Mouse (Mus musculus): Measurements from ENCODE around the gene Fgfr1op. TPM values are rescaled to one million over a fixed set of nuclear protein-coding genes. Genes with fewer than 3 reads are reported as not detected.

Gene Fgfr1op
- polyA plus RNA-seq, 1 experiment from 2014 or later = 41.4 TPM

GRCm38 (mm10) chr17:8225166-8225565, 59.9 kb downstream of the Fgfr1op start:
- no peak overlapping the region for H3K4me3 ChIP-seq (ENCODE audit: low read depth, low read length)
- no peak overlapping the region for H3K27ac ChIP-seq (ENCODE audit: low read length)
- H3K4me1 ChIP-seq (ENCODE audit: control insufficient read depth, insufficient read depth, low read length) = 0 out of 2 replicates have a peak, but pooled peaks cover 4% of the 10 kb centered on the region
- H3K27me3 ChIP-seq (ENCODE audit: control insufficient read depth, insufficient read depth, low read length) = no peaks in the 10 kb centered on the region
- no peaks in the 10 kb centered on the region for H3K9me3 ChIP-seq (ENCODE audit: control insufficient read depth, low read depth, low read length)
- no peak for ATAC-seq (ENCODE audit: insufficient number of reproducible peaks, insufficient read depth, low FRiP score, low read depth)
- H3K4me2 ChIP-seq (replicated peaks; ENCODE audit: low read depth, low read length) = no peak overlapping the region
- no peaks in the 10 kb centered on the region for H3K36me3 ChIP-seq (ENCODE audit: control insufficient read depth, insufficient read depth, low read length)
- WGBS = 95% methylated on average over 2 of the region's 2 CpGs
- H3K9ac ChIP-seq (replicated peaks; ENCODE audit: low read depth, low read length) = no peak overlapping the region

- no peak overlapping the region for H3K9ac ChIP-seq (replicated peaks; ENCODE audit: low read depth, low read length)
- no peak overlapping the region for H3K4me2 ChIP-seq (replicated peaks; ENCODE audit: low read depth, low read length)
- no peaks in the 10 kb centered on the region for H3K36me3 ChIP-seq (ENCODE audit: control insufficient read depth, insufficient read depth, low read length)
- H3K9me3 ChIP-seq (ENCODE audit: control insufficient read depth, low read depth, low read length) = no peaks in the 10 kb centered on the region
- ATAC-seq (ENCODE audit: insufficient number of reproducible peaks, insufficient read depth, low FRiP score, low read depth) = no peak
- 77% methylated on average over 4 of the region's 4 CpGs for WGBS
- no peaks in the 10 kb centered on the region for H3K27me3 ChIP-seq (ENCODE audit: control insufficient read depth, insufficient read depth, low read length)
- H3K27ac ChIP-seq (ENCODE audit: low read length) = no peak overlapping the region
- no peak overlapping the region for H3K4me3 ChIP-seq (ENCODE audit: low read depth, low read length)
- 0 out of 2 replicates have a peak, but pooled peaks cover 4% of the 10 kb centered on the region for H3K4me1 ChIP-seq (ENCODE audit: control insufficient read depth, insufficient read depth, low read length)
Measured at GRCm38 (mm10) chr17:8225746-8226145, 60.4 kb downstream of the Fgfr1op start.

- Histone ChIP-seq H3K4me1 (ENCODE audit: control insufficient read depth, insufficient read depth, low read length) (0 out of 2 replicates have a peak, but pooled peaks cover 4% of the 10 kb centered on the region), H3K9ac (replicated peaks; ENCODE audit: low read depth, low read length) (no peak overlapping the region), H3K27me3 (ENCODE audit: control insufficient read depth, insufficient read depth, low read length) (no peaks in the 10 kb centered on the region), H3K36me3 (ENCODE audit: control insufficient read depth, insufficient read depth, low read length) (no peaks in the 10 kb centered on the region), H3K9me3 (ENCODE audit: control insufficient read depth, low read depth, low read length) (no peaks in the 10 kb centered on the region), H3K27ac (ENCODE audit: low read length) (no peak overlapping the region), H3K4me3 (ENCODE audit: low read depth, low read length) (no peak overlapping the region), H3K4me2 (replicated peaks; ENCODE audit: low read depth, low read length) (no peak overlapping the region)
- 42% methylated on average over 9 of the region's 9 CpGs for WGBS
- no peak for ATAC-seq (ENCODE audit: insufficient number of reproducible peaks, insufficient read depth, low FRiP score, low read depth)
Measured at GRCm38 (mm10) chr17:8228622-8229021, 63.3 kb downstream of the Fgfr1op start.

- no peak for ATAC-seq (ENCODE audit: insufficient number of reproducible peaks, insufficient read depth, low FRiP score, low read depth)
Measured at GRCm38 (mm10) chr17:8229607-8230006, 64.3 kb downstream of the Fgfr1op start.

GRCm38 (mm10) chr17:8232089-8232488, 66.8 kb downstream of the Fgfr1op start:
- H3K4me2 ChIP-seq (replicated peaks; ENCODE audit: low read depth, low read length) = no peak overlapping the region
- H3K4me1 ChIP-seq (ENCODE audit: control insufficient read depth, insufficient read depth, low read length) = 0 out of 2 replicates have a peak, but pooled peaks cover 4% of the 10 kb centered on the region
- no peak overlapping the region for H3K9ac ChIP-seq (replicated peaks; ENCODE audit: low read depth, low read length)
- no peaks in the 10 kb centered on the region for H3K36me3 ChIP-seq (ENCODE audit: control insufficient read depth, insufficient read depth, low read length)
- no peak overlapping the region for H3K4me3 ChIP-seq (ENCODE audit: low read depth, low read length)
- 62% methylated on average over 5 of the region's 5 CpGs for WGBS
- no peaks in the 10 kb centered on the region for H3K9me3 ChIP-seq (ENCODE audit: control insufficient read depth, low read depth, low read length)
- no peak overlapping the region for H3K27ac ChIP-seq (ENCODE audit: low read length)
- no peak for ATAC-seq (ENCODE audit: insufficient number of reproducible peaks, insufficient read depth, low FRiP score, low read depth)
- no peaks in the 10 kb centered on the region for H3K27me3 ChIP-seq (ENCODE audit: control insufficient read depth, insufficient read depth, low read length)

More at GRCm38 (mm10) chr17:8229607-8230006, 64.3 kb downstream of the Fgfr1op start:
- Histone ChIP-seq H3K9ac (replicated peaks; ENCODE audit: low read depth, low read length) (no peak overlapping the region), H3K27me3 (ENCODE audit: control insufficient read depth, insufficient read depth, low read length) (no peaks in the 10 kb centered on the region), H3K4me3 (ENCODE audit: low read depth, low read length) (no peak overlapping the region), H3K4me2 (replicated peaks; ENCODE audit: low read depth, low read length) (no peak overlapping the region), H3K36me3 (ENCODE audit: control insufficient read depth, insufficient read depth, low read length) (no peaks in the 10 kb centered on the region), H3K4me1 (ENCODE audit: control insufficient read depth, insufficient read depth, low read length) (0 out of 2 replicates have a peak, but pooled peaks cover 4% of the 10 kb centered on the region), H3K27ac (ENCODE audit: low read length) (no peak overlapping the region), H3K9me3 (ENCODE audit: control insufficient read depth, low read depth, low read length) (no peaks in the 10 kb centered on the region)
- 81% methylated on average over 3 of the region's 3 CpGs for WGBS

- H3K4me2 ChIP-seq (replicated peaks; ENCODE audit: low read depth, low read length) = no peak overlapping the region
- no peak for ATAC-seq (ENCODE audit: insufficient number of reproducible peaks, insufficient read depth, low FRiP score, low read depth)
- no peak overlapping the region for H3K4me3 ChIP-seq (ENCODE audit: low read depth, low read length)
- H3K27me3 ChIP-seq (ENCODE audit: control insufficient read depth, insufficient read depth, low read length) = no peaks in the 10 kb centered on the region
- H3K4me1 ChIP-seq (ENCODE audit: control insufficient read depth, insufficient read depth, low read length) = no peaks in the 10 kb centered on the region
- H3K9ac ChIP-seq (replicated peaks; ENCODE audit: low read depth, low read length) = no peak overlapping the region
- no peak overlapping the region for H3K27ac ChIP-seq (ENCODE audit: low read length)
- 53% methylated on average over 15 of the region's 15 CpGs for WGBS
- H3K9me3 ChIP-seq (ENCODE audit: control insufficient read depth, low read depth, low read length) = no peaks in the 10 kb centered on the region
- H3K36me3 ChIP-seq (ENCODE audit: control insufficient read depth, insufficient read depth, low read length) = no peaks in the 10 kb centered on the region
Measured at GRCm38 (mm10) chr17:8233618-8234214, 68.4 kb downstream of the Fgfr1op start.

DNA sequence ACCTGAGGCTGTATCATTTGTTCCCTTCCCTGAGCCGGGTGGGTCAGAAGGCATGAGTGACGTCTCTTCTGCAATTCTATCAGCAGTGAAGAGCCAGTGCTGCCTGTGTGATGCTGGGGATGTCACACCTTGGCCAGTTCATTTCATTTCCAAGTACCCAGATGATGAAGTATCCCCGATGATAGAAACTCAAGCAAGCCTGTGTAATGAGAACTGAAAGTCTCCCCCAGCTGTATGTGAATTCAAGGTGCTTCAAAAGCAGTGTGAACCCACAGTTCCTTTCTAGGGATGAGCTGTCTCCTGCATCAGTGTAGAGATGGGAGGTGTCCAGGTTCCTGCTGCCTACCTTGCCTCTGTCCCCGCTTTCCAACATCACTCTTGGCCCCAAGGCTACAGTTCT, 69.2 kb downstream of the Fgfr1op start:
- H3K27ac ChIP-seq (ENCODE audit: low read length) = no peak overlapping the region
- no peak overlapping the region for H3K9ac ChIP-seq (replicated peaks; ENCODE audit: low read depth, low read length)
- no peaks in the 10 kb centered on the region for H3K36me3 ChIP-seq (ENCODE audit: control insufficient read depth, insufficient read depth, low read length)
- no peak overlapping the region for H3K4me2 ChIP-seq (replicated peaks; ENCODE audit: low read depth, low read length)
- 81% methylated on average over 4 of the region's 4 CpGs for WGBS
- no peaks in the 10 kb centered on the region for H3K9me3 ChIP-seq (ENCODE audit: control insufficient read depth, low read depth, low read length)
- no peaks in the 10 kb centered on the region for H3K4me1 ChIP-seq (ENCODE audit: control insufficient read depth, insufficient read depth, low read length)
- no peak for ATAC-seq (ENCODE audit: insufficient number of reproducible peaks, insufficient read depth, low FRiP score, low read depth)
- no peaks in the 10 kb centered on the region for H3K27me3 ChIP-seq (ENCODE audit: control insufficient read depth, insufficient read depth, low read length)
- H3K4me3 ChIP-seq (ENCODE audit: low read depth, low read length) = no peak overlapping the region

DNA sequence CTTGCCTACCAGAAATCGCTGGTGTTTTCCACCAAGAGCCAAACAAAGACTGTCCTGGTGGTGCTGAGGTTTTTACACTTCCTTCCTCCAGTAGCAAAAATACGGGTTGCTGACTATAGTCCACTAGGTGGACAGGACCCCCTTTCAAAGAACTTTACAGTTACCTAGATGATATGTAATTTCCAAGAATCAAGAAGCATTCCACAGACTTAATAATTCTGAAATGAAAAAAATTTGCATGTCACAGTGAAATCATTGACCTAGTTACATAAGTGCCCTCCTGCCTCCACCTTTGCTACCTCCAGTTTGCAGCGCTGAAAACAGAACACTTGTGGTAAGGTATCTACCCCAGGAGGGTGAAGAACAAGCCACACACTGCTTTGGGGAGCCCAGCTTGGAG, 70.4 kb downstream of the Fgfr1op start, which contains the start of gene Ccr6:
Gene Ccr6 (plus strand): TSS at position 301 of the 400 bp plus-strand sequence.
- H3K4me3 ChIP-seq (ENCODE audit: low read depth, low read length) = no peak within 1 kb of the TSS
- H3K27ac ChIP-seq (ENCODE audit: low read length) = no peak within 1 kb of the TSS
- H3K36me3 ChIP-seq (ENCODE audit: control insufficient read depth, insufficient read depth, low read length) = no peaks in the 10 kb centered on the region
- H3K4me2 ChIP-seq (replicated peaks; ENCODE audit: low read depth, low read length) = no peak within 1 kb of the TSS
- no peaks in the 10 kb centered on the region for H3K9me3 ChIP-seq (ENCODE audit: control insufficient read depth, low read depth, low read length)
- no peaks in the 10 kb centered on the region for H3K4me1 ChIP-seq (ENCODE audit: control insufficient read depth, insufficient read depth, low read length)
- no peak within 1 kb of the TSS for H3K9ac ChIP-seq (replicated peaks; ENCODE audit: low read depth, low read length)
- 76% methylated on average over 3 of the region's 3 CpGs for WGBS
- no peaks in the 10 kb centered on the region for H3K27me3 ChIP-seq (ENCODE audit: control insufficient read depth, insufficient read depth, low read length)
- no peak for ATAC-seq (ENCODE audit: insufficient number of reproducible peaks, insufficient read depth, low FRiP score, low read depth)

Data from stomach, embryonic 14.5 days (tissue).